Mouse (Mus musculus): ENCODE data around the gene Tmem252. TPM values are rescaled to one million over a fixed set of nuclear protein-coding genes. Genes with fewer than 3 reads are reported as not detected.

Gene Tmem252
- polyA plus RNA-seq, 1 experiment from 2014 or later = 1.0 TPM

DNA sequence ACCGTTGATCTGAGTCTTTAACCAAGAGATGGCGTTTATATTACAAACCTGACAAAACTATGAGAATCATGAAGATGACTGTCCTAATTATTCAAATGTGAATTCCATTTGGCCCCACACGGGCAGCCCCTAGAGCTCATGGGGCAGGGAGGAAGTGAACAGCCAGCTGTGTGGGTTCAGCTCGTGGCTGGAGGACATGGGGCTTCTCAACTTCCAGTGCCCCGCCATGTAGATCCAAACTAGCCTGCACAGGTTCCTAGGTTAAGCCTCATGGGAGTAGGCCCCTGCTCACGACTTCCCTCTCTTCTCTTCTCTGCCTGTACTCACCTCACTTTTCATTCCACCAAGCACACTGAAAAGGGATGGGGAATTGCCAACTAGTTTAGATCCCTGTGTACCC is 14.5 kb downstream of the Tmem252 start:
- no peak for ATAC-seq (ENCODE audit: insufficient number of reproducible peaks, low FRiP score, low TSS enrichment, low read depth)
- H3K27ac ChIP-seq (replicated peaks; ENCODE audit: low read depth, low read length) = no peak overlapping the region
- no peak overlapping the region for H3K9ac ChIP-seq (ENCODE audit: low read length)
- H3K4me2 ChIP-seq (ENCODE audit: low read depth, severe bottlenecking) = no peak overlapping the region
- H3K4me1 ChIP-seq (ENCODE audit: control insufficient read depth, insufficient read depth, low read length) = no peaks in the 10 kb centered on the region
- DNase-seq (ENCODE audit: low spot score) = no peak
- no peaks in the 10 kb centered on the region for H3K36me3 ChIP-seq (ENCODE audit: control insufficient read depth, insufficient read depth, low read length)
- WGBS = 85% methylated on average over 6 of the region's 6 CpGs
- H3K9me3 ChIP-seq (ENCODE audit: control insufficient read depth, low read length) = no peaks in the 10 kb centered on the region
- H3K4me3 ChIP-seq (ENCODE audit: low read depth, low read length) = no peak overlapping the region
- H3K27me3 ChIP-seq (ENCODE audit: control insufficient read depth, insufficient read depth, low read length) = no peaks in the 10 kb centered on the region

- Histone ChIP-seq H3K27me3 (ENCODE audit: control insufficient read depth, insufficient read depth, low read length) (no peaks in the 10 kb centered on the region), H3K9me3 (ENCODE audit: control insufficient read depth, low read length) (no peaks in the 10 kb centered on the region), H3K4me2 (ENCODE audit: low read depth, severe bottlenecking) (no peak overlapping the region), H3K9ac (ENCODE audit: low read length) (no peak overlapping the region), H3K27ac (replicated peaks; ENCODE audit: low read depth, low read length) (no peak overlapping the region), H3K4me1 (ENCODE audit: control insufficient read depth, insufficient read depth, low read length) (no peaks in the 10 kb centered on the region), H3K4me3 (ENCODE audit: low read depth, low read length) (no peak overlapping the region), H3K36me3 (ENCODE audit: control insufficient read depth, insufficient read depth, low read length) (no peaks in the 10 kb centered on the region)
- ATAC-seq (ENCODE audit: insufficient number of reproducible peaks, low FRiP score, low TSS enrichment, low read depth) = no peak
- no peak for DNase-seq (ENCODE audit: low spot score)
- 96% methylated on average over 4 of the region's 4 CpGs for WGBS
Measured at GRCm38 (mm10) chr19:24689531-24689930, 15.7 kb downstream of the Tmem252 start.

- H3K9me3 ChIP-seq (ENCODE audit: control insufficient read depth, low read length) = no peaks in the 10 kb centered on the region
- WGBS = 90% methylated on average over 2 of the region's 2 CpGs
- DNase-seq (ENCODE audit: low spot score) = no peak
Measured at GRCm38 (mm10) chr19:24692691-24693090, 18.9 kb downstream of the Tmem252 start.

GRCm38 (mm10) chr19:24697946-24698345 is 24.1 kb downstream of the Tmem252 start:
- no peak overlapping the region for H3K27ac ChIP-seq (replicated peaks; ENCODE audit: low read depth, low read length)

More at GRCm38 (mm10) chr19:24692691-24693090, 18.9 kb downstream of the Tmem252 start:
- H3K27me3 ChIP-seq (ENCODE audit: control insufficient read depth, insufficient read depth, low read length) = no peaks in the 10 kb centered on the region
- no peak for ATAC-seq (ENCODE audit: insufficient number of reproducible peaks, low FRiP score, low TSS enrichment, low read depth)
- H3K4me3 ChIP-seq (ENCODE audit: low read depth, low read length) = no peak overlapping the region
- H3K36me3 ChIP-seq (ENCODE audit: control insufficient read depth, insufficient read depth, low read length) = no peaks in the 10 kb centered on the region
- H3K27ac ChIP-seq (replicated peaks; ENCODE audit: low read depth, low read length) = no peak overlapping the region
- no peak overlapping the region for H3K9ac ChIP-seq (ENCODE audit: low read length)
- H3K4me2 ChIP-seq (ENCODE audit: low read depth, severe bottlenecking) = no peak overlapping the region
- H3K4me1 ChIP-seq (ENCODE audit: control insufficient read depth, insufficient read depth, low read length) = no peaks in the 10 kb centered on the region

DNA sequence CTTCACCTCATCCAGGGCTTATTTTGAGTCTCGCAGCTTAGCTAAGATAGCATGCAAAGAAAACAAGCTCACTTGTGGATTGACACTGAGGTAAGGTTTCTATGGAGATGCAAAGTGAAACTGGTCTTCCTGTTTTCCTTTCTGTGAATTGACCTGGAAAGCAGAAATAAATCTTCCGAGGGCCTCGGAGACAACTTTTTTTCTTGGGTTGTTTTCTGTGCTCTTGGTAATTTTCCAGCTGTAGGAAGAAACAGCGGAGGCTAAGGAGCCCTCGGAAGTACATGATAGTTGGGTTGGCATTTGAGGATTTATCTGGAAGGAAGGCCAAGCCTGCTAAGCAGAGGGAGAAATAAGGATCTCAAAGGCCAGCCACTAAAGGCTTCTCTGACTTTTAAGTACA is 24.8 kb downstream of the Tmem252 start:
- DNase-seq (ENCODE audit: low spot score) = no peak
- Histone ChIP-seq H3K4me2 (ENCODE audit: low read depth, severe bottlenecking) (no peak overlapping the region), H3K27ac (replicated peaks; ENCODE audit: low read depth, low read length) (no peak overlapping the region), H3K27me3 (ENCODE audit: control insufficient read depth, insufficient read depth, low read length) (no peaks in the 10 kb centered on the region), H3K36me3 (ENCODE audit: control insufficient read depth, insufficient read depth, low read length) (no peaks in the 10 kb centered on the region), H3K4me1 (ENCODE audit: control insufficient read depth, insufficient read depth, low read length) (no peaks in the 10 kb centered on the region), H3K4me3 (ENCODE audit: low read depth, low read length) (no peak overlapping the region), H3K9me3 (ENCODE audit: control insufficient read depth, low read length) (no peaks in the 10 kb centered on the region), H3K9ac (ENCODE audit: low read length) (no peak overlapping the region)
- WGBS = 73% methylated on average over 5 of the region's 5 CpGs
- ATAC-seq (ENCODE audit: insufficient number of reproducible peaks, low FRiP score, low TSS enrichment, low read depth) = no peak

More at GRCm38 (mm10) chr19:24697946-24698345, 24.1 kb downstream of the Tmem252 start:
- no peaks in the 10 kb centered on the region for H3K9me3 ChIP-seq (ENCODE audit: control insufficient read depth, low read length)
- no peak overlapping the region for H3K4me3 ChIP-seq (ENCODE audit: low read depth, low read length)
- ATAC-seq (ENCODE audit: insufficient number of reproducible peaks, low FRiP score, low TSS enrichment, low read depth) (no peak), DNase-seq (ENCODE audit: low spot score) (no peak)
- WGBS = 79% methylated on average over 1 of the region's 1 CpGs
- H3K4me1 ChIP-seq (ENCODE audit: control insufficient read depth, insufficient read depth, low read length) = no peaks in the 10 kb centered on the region
- no peaks in the 10 kb centered on the region for H3K27me3 ChIP-seq (ENCODE audit: control insufficient read depth, insufficient read depth, low read length)
- H3K9ac ChIP-seq (ENCODE audit: low read length) = no peak overlapping the region
- no peak overlapping the region for H3K4me2 ChIP-seq (ENCODE audit: low read depth, severe bottlenecking)
- no peaks in the 10 kb centered on the region for H3K36me3 ChIP-seq (ENCODE audit: control insufficient read depth, insufficient read depth, low read length)

GRCm38 (mm10) chr19:24699196-24699595 is 25.4 kb downstream of the Tmem252 start:
- ATAC-seq (ENCODE audit: insufficient number of reproducible peaks, low FRiP score, low TSS enrichment, low read depth) (no peak), DNase-seq (ENCODE audit: low spot score) (no peak)
- Histone ChIP-seq H3K4me2 (ENCODE audit: low read depth, severe bottlenecking) (no peak overlapping the region), H3K9ac (ENCODE audit: low read length) (no peak overlapping the region), H3K36me3 (ENCODE audit: control insufficient read depth, insufficient read depth, low read length) (no peaks in the 10 kb centered on the region), H3K4me1 (ENCODE audit: control insufficient read depth, insufficient read depth, low read length) (no peaks in the 10 kb centered on the region), H3K9me3 (ENCODE audit: control insufficient read depth, low read length) (no peaks in the 10 kb centered on the region), H3K27me3 (ENCODE audit: control insufficient read depth, insufficient read depth, low read length) (no peaks in the 10 kb centered on the region), H3K4me3 (ENCODE audit: low read depth, low read length) (no peak overlapping the region), H3K27ac (replicated peaks; ENCODE audit: low read depth, low read length) (no peak overlapping the region)
- 91% methylated on average over 3 of the region's 3 CpGs for whole genome bisulfite sequencing

- Histone ChIP-seq H3K27me3 (ENCODE audit: control insufficient read depth, insufficient read depth, low read length) (no peaks in the 10 kb centered on the region), H3K4me3 (ENCODE audit: low read depth, low read length) (no peak overlapping the region), H3K36me3 (ENCODE audit: control insufficient read depth, insufficient read depth, low read length) (no peaks in the 10 kb centered on the region), H3K4me1 (ENCODE audit: control insufficient read depth, insufficient read depth, low read length) (no peaks in the 10 kb centered on the region), H3K9ac (ENCODE audit: low read length) (no peak overlapping the region), H3K9me3 (ENCODE audit: control insufficient read depth, low read length) (no peaks in the 10 kb centered on the region), H3K4me2 (ENCODE audit: low read depth, severe bottlenecking) (no peak overlapping the region), H3K27ac (replicated peaks; ENCODE audit: low read depth, low read length) (no peak overlapping the region)
- ATAC-seq (ENCODE audit: insufficient number of reproducible peaks, low FRiP score, low TSS enrichment, low read depth) = no peak
- DNase-seq (ENCODE audit: low spot score) = no peak
Measured at GRCm38 (mm10) chr19:24699910-24700309, 26.1 kb downstream of the Tmem252 start.

GRCm38 (mm10) chr19:24700664-24701063 is 26.9 kb downstream of the Tmem252 start:
- ATAC-seq (ENCODE audit: insufficient number of reproducible peaks, low FRiP score, low TSS enrichment, low read depth) (no peak), DNase-seq (ENCODE audit: low spot score) (no peak)
- no peak overlapping the region for H3K4me3 ChIP-seq (ENCODE audit: low read depth, low read length)
- 87% methylated on average over 5 of the region's 5 CpGs for WGBS
- no peak overlapping the region for H3K9ac ChIP-seq (ENCODE audit: low read length)
- H3K4me2 ChIP-seq (ENCODE audit: low read depth, severe bottlenecking) = no peak overlapping the region
- H3K9me3 ChIP-seq (ENCODE audit: control insufficient read depth, low read length) = no peaks in the 10 kb centered on the region
- H3K27me3 ChIP-seq (ENCODE audit: control insufficient read depth, insufficient read depth, low read length) = no peaks in the 10 kb centered on the region
- no peaks in the 10 kb centered on the region for H3K36me3 ChIP-seq (ENCODE audit: control insufficient read depth, insufficient read depth, low read length)
- H3K27ac ChIP-seq (replicated peaks; ENCODE audit: low read depth, low read length) = no peak overlapping the region
- no peaks in the 10 kb centered on the region for H3K4me1 ChIP-seq (ENCODE audit: control insufficient read depth, insufficient read depth, low read length)

DNA sequence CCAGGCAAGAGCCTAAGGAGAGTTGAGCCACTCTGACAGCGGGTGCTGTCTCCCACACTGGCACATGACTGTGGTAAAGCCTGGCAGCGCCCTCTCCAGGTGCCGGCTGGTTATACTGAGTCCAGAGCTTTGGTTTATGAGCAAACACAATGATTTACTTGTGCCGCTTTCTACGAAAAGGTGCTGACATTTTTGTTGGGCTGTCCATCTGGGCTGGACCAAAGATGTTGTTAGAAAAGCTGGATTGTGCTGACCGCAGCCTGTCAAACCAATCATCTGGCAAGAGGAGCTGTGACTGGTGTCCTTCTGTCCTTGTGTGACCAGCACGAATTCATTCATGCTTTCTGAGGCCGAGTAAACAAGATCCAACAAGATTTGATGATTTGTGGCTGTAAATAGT is 27.9 kb downstream of the Tmem252 start:
- no peak for ATAC-seq (ENCODE audit: insufficient number of reproducible peaks, low FRiP score, low TSS enrichment, low read depth)
- 59% methylated on average over 8 of the region's 8 CpGs for WGBS
- no peak overlapping the region for H3K4me2 ChIP-seq (ENCODE audit: low read depth, severe bottlenecking)

More for the DNA sequence above, 27.9 kb downstream of the Tmem252 start:
- Histone ChIP-seq H3K4me3 (ENCODE audit: low read depth, low read length) (no peak overlapping the region), H3K27me3 (ENCODE audit: control insufficient read depth, insufficient read depth, low read length) (no peaks in the 10 kb centered on the region), H3K9ac (ENCODE audit: low read length) (no peak overlapping the region), H3K27ac (replicated peaks; ENCODE audit: low read depth, low read length) (no peak overlapping the region), H3K9me3 (ENCODE audit: control insufficient read depth, low read length) (no peaks in the 10 kb centered on the region), H3K36me3 (ENCODE audit: control insufficient read depth, insufficient read depth, low read length) (no peaks in the 10 kb centered on the region), H3K4me1 (ENCODE audit: control insufficient read depth, insufficient read depth, low read length) (no peaks in the 10 kb centered on the region)
- no peak for DNase-seq (ENCODE audit: low spot score)
